Mouse (Mus musculus) layer of hippocampus, adult 8-10 months (tissue): ENCODE measurements around the gene Dpp6. TPM values are rescaled to one million over a fixed set of nuclear protein-coding genes. Genes with fewer than 3 reads are reported as not detected.
A peak's percentile ranks its signal among the peaks of the same experiment; 100 is the strongest.

Experiments used
- DNase-seq, 2 experiments: peaks; one replicate each; pipeline ENCODE4 v3.0.0; 2022; ENCODE audit warnings: low spot score in 2 of 2
- total RNA-seq, 4 experiments: library from RNA; stranded (reverse); gene quantifications; 2 replicates each; pipeline ENCODE4 v1.2.4; 2022

The Dpp6 gene
- total RNA-seq, 4 experiments from 2014 or later: 223 to 261 (median 243) TPM

DNA sequence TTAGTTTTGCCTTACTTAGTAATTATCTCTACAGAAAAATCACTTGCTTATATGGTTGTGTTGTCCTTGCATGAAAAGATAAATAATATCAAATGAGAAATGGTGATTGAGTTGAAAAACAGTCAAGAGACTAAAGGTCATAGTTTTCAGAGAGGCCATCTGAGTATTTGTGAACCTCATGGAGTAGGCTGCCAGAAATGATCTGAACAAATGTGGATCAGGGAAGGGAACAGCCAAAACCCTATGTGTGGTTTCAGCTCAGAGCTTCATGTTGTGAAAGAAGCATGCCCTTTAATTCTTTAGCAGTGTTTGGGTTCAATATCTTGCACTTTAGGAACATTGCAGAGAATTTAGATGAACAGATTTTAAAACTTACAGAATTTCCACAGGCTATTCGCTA is 458.9 kb downstream of the Dpp6 start:
- DNase-seq: no peak

DNA sequence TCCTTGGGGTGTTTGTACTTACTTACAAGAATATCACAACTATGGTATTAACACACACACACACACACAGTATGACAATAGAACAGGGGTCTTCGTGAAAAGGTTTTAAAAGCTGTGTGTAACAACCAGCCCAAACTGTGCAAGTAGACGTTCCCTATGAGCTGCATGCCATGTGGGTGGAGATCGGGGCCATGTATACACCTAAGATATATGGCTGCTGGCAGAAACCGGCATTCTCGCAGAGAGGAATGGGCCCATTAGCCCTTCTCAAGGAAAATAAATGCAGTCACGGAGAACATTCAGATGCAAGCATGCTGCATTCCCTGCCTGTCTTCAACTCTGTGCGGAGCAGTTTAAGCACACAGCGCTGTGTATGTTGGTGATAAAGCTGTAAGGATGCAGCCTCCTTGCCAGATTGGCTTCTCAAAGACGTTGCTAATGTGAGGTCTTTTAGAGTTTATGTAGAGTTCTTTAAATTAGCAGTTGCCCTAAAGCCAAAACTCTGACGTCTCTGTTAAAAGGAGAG is 461.2 kb downstream of the Dpp6 start:
- no peak for DNase-seq

DNA sequence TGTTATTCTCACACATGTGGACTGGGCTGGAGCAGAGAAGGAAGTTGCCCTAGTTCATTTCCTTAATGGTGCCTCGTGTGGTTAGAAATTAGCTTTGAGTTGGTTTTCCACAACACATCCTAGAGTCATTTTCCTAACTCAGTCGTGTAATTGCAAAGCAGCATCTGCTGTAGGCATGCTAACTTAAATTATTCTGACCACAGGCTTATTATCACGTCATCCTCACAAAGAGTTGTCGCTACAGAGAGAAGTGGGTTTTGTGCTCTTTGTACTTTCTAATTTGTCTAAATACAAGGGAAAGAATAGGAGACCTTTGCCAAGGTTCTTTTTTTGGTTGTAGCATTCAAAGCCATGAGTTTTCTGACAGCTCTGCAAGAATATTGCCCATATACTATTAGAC is 469.9 kb downstream of the Dpp6 start:
- DNase-seq: no peak

DNA sequence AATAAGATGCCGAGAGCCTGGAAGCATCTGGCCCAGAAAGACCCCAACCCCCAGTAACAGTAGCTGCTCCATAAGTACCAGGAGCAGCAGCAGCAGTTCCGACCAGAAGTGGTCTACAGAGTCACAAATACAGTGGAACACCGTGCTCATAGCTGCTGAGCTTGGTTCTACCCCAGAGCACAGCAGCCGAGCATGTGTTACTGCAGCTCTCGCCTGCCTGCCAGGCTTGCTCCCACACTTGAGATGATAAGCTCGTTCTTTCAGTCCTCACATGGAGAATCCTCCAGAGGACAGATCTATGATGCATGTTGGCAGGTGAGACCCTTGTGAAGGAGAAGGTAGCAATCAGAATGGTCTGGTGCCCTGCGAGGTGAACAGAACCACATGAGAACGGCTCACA is 474.4 kb downstream of the Dpp6 start:
- DNase-seq: no peak

- DNase-seq: no peak
Observed at GRCm38 (mm10) chr5:27292236-27292635, 475.2 kb downstream of the Dpp6 start.

- DNase-seq: no peak
Observed at GRCm38 (mm10) chr5:27304115-27304514, 487.1 kb downstream of the Dpp6 start.

GRCm38 (mm10) chr5:27306497-27307152 is 489.6 kb downstream of the Dpp6 start:
- peak; percentile 34 to 36 for DNase-seq

GRCm38 (mm10) chr5:27310217-27310616 is 493.2 kb downstream of the Dpp6 start:
- DNase-seq: no peak

DNA sequence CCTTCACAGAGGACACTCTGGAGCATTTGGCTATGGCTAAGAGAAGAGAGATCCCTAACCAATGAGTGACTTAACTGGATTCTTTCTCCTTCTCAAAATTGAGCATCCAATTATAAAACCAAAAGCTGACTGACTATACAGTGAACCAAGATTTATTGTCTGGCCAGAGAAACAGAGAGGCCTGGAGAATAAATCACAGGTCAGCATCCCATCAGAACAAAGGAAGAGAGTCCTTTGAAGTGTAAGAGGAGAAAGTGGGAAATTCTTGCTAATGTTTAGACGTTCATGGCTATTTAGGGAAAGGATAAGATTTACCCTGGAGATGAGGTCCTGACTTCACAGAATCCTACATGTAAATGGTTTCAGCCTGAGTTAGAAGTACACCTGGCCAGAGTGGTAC is 499.7 kb downstream of the Dpp6 start:
- no peak for DNase-seq

DNA sequence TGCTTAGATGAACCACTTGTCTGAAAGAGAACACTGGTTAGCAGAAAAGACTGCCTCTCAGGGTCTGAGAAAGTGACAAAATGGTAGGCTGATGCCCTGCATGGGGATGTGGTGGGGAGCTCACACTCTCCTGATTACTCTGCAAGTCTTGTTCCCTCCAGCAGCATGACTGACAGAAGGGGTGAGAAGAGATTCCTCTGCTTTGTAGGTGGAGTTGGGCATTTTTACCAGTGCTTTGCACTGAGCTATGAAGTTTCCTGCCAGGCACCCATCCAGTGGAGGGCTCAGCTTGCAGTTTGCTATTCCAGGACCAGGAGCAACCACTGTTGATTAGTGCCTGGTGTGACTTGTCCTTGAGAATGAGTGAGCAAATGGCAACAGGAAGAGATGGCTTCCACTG is 500.3 kb downstream of the Dpp6 start:
- no peak for DNase-seq

DNA sequence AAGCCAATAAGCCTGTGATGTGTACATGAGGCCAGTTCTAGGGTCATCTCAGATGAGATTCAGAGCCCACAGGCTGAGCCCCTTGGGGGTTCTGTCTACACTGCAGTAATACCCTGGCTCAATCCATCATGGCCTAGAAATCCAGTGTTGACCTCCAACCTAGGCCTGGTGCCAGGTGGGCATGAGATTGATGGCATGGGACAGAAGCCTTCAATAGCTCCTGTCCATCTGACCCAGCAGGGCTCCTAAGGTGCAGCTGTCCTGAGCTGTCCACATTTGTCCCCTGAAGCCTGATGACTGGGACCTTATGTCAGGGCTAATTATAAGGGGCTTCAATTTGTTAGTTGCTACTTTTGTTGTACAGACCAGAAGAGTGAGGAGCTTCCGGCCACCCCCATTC is 500.8 kb downstream of the Dpp6 start:
- no peak for DNase-seq

DNA sequence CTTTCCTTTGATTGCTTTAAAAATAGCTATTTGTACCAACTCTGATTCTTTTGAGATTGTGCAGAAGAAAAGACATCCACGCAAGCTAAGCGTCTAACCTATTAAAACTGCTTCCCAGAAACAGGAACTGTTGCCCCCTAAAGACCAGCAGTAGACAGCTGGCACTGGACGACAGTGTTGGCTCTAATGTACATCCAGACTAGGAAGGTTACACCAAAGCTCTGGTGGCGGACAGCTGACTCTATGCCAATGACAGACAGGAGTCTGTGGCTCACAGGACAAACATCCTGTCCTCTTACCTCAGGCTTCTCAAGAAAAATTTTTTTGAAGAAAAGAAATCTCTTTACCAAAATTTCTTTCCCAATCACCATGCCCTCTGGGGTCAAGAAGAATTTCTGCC is 502.7 kb downstream of the Dpp6 start:
- DNase-seq: no peak

DNA sequence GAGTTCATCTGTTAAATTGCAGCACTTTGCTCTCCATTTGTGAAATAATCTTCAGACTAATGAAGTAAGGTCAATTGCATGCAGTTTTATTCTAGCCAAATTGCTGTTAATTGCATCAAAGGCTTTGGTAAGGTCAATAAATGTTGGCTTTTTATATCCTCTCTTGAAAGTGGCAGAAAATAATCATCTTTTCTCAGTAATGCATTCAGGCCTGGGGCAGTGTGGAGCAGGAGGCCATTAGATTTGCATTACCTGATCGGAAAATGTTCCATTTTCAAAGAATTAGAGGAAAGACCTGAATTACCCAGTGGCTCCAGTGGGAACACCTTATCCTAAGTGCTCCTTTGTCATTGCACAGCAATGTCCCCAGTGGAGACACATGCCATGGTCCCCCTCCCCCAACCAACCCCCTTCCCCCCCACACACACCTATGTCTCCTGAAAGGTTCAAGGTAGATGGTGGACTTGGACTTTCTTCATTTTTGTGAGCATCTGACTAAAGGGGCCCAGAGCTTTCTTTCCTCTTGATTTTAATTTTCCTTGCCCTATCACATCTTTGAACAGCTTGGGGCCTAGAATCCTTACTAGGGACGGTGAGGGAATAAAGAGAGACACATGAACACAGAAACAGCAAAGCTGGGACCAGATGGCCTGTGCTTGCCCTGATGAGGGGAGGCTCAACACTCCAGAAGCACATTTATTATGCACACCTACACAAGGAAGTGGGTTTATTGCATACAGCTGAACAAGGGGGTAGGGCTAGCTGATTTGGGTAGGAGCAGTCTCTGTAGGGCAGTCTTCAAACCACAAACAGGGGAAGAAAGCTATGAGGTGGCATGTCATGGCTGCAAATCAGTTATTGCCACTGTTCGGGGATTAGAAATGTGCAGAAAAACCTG is 506.1 kb downstream of the Dpp6 start:
- DNase-seq: peak; percentile 30 to 35

DNA sequence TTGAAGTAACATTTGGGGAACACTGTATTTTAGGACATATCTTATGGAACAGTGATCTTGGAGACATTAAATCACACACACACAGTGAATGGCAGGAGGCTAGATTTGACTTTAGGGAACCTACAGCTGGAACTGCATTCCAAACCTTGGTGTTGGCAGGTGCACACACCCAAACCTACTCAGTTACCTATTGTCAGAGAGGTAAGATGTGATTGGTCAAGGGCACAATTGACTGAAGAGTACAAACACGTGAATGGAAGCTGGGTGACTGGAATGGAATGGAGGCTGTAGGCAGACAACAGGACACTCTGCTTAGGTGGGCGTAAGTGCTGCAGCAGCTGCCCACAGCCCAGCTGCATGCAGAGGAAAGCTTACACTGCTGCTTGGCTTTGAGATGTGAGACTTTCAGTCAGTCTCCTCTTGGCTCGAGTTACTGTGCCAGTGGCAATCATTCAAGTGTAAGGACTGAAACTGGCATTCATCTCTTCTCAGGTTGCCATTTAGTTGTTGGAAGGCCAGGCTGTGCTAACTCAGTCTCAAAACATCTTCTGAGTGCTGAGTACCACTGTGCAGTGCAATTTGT is 507.4 kb downstream of the Dpp6 start:
- DNase-seq: peak in 1 of 2 experiments; percentile 15

DNA sequence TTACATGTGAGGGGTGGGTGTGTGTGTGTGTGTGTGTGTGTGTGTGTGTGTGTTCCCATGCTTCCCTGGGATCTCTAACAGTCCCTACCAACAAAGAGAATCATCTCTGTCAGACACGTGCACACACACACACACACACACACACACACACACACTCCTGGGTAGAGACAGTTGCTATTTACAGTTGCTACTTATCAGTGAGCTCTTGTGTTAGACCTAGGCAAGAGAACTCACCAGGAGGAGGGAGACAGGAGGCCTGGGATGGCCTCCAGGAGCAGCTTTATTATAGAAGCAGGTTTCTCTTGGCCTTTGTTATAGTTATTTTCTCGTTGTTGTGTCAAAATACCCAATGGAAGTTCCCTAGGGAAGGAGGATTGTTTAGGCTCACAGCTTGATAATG is 519.7 kb downstream of the Dpp6 start:
- DNase-seq: no peak

GRCm38 (mm10) chr5:27339196-27340030 is 522.4 kb downstream of the Dpp6 start:
- no peak for DNase-seq

- no peak for DNase-seq
Observed at GRCm38 (mm10) chr5:27342276-27342675, 525.3 kb downstream of the Dpp6 start.

- no peak for DNase-seq
Observed at GRCm38 (mm10) chr5:27343626-27344025, 526.6 kb downstream of the Dpp6 start.

GRCm38 (mm10) chr5:27348181-27349095 is 531.4 kb downstream of the Dpp6 start:
- no peak for DNase-seq

DNA sequence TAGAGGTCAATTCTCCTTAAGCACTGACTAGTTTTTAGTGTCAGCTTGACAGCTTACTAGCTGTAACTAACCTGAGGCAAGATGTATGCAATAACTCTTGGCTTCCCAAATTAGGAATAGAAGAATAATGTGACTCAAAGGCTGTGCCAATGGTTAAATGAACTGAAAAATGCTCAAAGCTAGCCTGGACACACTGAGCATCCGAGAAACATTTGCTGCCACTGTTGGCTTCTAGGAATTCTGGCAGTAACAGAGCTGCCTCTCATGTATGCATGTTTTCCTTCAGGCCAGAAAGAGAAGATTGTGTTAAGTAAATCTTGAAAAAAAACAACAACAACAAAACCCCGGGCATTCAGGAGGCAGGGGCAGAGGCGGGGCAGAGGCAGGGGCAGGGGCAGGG is 540.6 kb downstream of the Dpp6 start:
- no peak for DNase-seq
